Mouse (Mus musculus) ES-E14 (cell line): Measurements from ENCODE around the gene Dtnbp1.

Source experiments
- CHD2 ChIP-seq: IDR thresholded peaks from 2 replicates; pipeline ENCODE4 v1.6.1; 2014; ENCODE audit warnings: mild to moderate bottlenecking, low read depth, low read length, inconsistent platforms
- ZC3H11A ChIP-seq: IDR thresholded peaks from 2 replicates; pipeline ENCODE4 v1.6.1; 2012; ENCODE audit warnings: low read depth, mild to moderate bottlenecking, inconsistent platforms, low read length, borderline replicate concordance
- ZNF384 ChIP-seq: IDR thresholded peaks from 2 replicates; pipeline ENCODE4 v1.6.1; 2012; ENCODE audit warnings: low read depth, low read length, inconsistent platforms

DNA sequence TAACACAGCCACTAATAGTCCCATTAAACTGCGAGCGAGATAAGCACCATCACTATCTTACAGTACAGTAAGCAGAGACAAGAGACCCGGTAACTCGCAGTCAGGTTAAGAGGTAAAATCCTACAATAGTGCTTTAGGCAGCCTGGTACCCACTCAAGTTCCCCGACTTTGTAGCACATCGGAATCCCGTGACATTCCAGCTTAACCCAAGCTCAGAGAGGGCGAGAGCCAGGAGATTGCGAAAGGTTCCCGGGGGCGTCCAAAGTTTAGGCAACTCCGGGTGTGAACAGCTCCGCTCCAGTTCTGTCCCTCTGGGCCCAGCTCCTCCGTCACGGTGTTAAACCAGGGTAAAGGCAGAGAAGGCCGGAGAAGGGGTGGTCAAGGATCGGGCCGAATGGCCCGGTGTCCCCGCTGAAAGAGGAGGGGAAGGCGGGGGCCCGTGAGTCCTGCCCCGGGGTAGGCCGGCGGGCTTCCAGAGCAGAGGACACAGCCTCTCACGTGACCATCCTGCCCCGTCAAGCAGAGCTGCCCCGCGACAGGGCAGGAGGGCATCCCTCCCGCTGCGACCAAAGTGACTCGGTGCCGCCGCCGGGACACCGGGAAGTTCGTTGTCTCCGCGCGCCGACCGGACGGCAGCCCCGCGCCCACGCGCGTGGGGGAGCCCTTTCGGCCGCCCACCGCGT is 578 bp downstream of the Dtnbp1 start:
- TF ChIP-seq ZNF384, result no peak
- TF ChIP-seq CHD2, result no peak
- no peak for TF ChIP-seq ZC3H11A
